Mouse (Mus musculus) small intestine, adult 2 months (tissue): Measurements from ENCODE around the gene Mrpl10. TPM values are rescaled to one million over a fixed set of nuclear protein-coding genes. Genes with fewer than 3 reads are reported as not detected.

Experiments used
- H3K27ac ChIP-seq: fragments of 200-500 bp; 2 replicates; pipeline ENCODE4 v1.5.1; 2012; ENCODE audit warnings: low read depth, low read length, control low read depth, inconsistent platforms; ENCODE audit not compliant: insufficient read depth
- H3K27me3 ChIP-seq: fragments of 200-500 bp; 2 replicates; pipeline ENCODE4 v1.6.1; 2012; ENCODE audit warnings: mild to moderate bottlenecking, moderate library complexity, low read length, inconsistent platforms; ENCODE audit not compliant: control insufficient read depth, insufficient read depth
- H3K36me3 ChIP-seq: fragments of 200-500 bp; 2 replicates; pipeline ENCODE4 v1.6.1; 2012; ENCODE audit warnings: mild to moderate bottlenecking, low read length, control low read depth, inconsistent platforms; ENCODE audit not compliant: control insufficient read depth, insufficient read depth
- H3K4me1 ChIP-seq: fragments of 200-500 bp; 2 replicates; pipeline ENCODE4 v1.6.1; 2012; ENCODE audit warnings: low read length, inconsistent platforms, mixed read lengths; ENCODE audit not compliant: control insufficient read depth, insufficient read depth, insufficient read length
- H3K4me3 ChIP-seq: fragments of 200-500 bp; 2 replicates; pipeline ENCODE4 v1.5.1; 2012; ENCODE audit warnings: low read depth, mild to moderate bottlenecking, control low read depth, inconsistent platforms, low read length, moderate library complexity
- CTCF ChIP-seq: fragments of 200-500 bp; IDR thresholded peaks from 2 replicates; pipeline ENCODE4 v1.5.1; 2012; ENCODE audit warnings: low read depth, mild to moderate bottlenecking, control low read depth, inconsistent platforms, low read length, moderate library complexity, mixed read lengths; ENCODE audit not compliant: insufficient replicate concordance, insufficient read length; ENCODE audit errors: extremely low read depth
- POLR2A ChIP-seq: fragments of 200-500 bp; IDR thresholded peaks from 2 replicates; pipeline ENCODE4 v1.6.1; 2012; ENCODE audit warnings: low read depth, mild to moderate bottlenecking, control low read depth, inconsistent platforms, low read length, moderate library complexity
- WGBS: fragments of 180-500 bp; shearing (Covaris S2); methylation state at CpG from one replicate; pipeline ENCODE4 v1.1.7; 2018; 5-methylcytosine and 5-hydroxymethylcytosine counted together
- polyA plus RNA-seq: library from polyadenylated mRNA; depleted of rRNA; stranded (reverse); fragments of >200 nt; gene quantifications from 2 replicates; pipeline ENCODE4 v1.2.3, GENCODE M21; 2012

Mrpl10 gene
- polyA plus RNA-seq, 1 experiment: 59.3 TPM

- Histone ChIP-seq H3K36me3 (no peaks in the 10 kb centered on the region), H3K27me3 (no peaks in the 10 kb centered on the region), H3K4me1 (peaks cover 5% of the 10 kb centered on the region), H3K4me3 (no peak overlapping the region), H3K27ac (no peak overlapping the region)
- 61% methylated on average over 8 of the region's 8 CpGs for WGBS
- TF ChIP-seq CTCF (no peak), POLR2A (no peak)
Measured at GRCm38 (mm10) chr11:97074235-97074634, 32.9 kb downstream of the Mrpl10 start.

- Histone ChIP-seq H3K27me3 (no peaks in the 10 kb centered on the region), H3K36me3 (no peaks in the 10 kb centered on the region), H3K4me3 (no peak overlapping the region), H3K27ac (no peak overlapping the region), H3K4me1 (no peaks in the 10 kb centered on the region)
- TF ChIP-seq CTCF (no peak), POLR2A (no peak)
- 41% methylated on average over 4 of the region's 4 CpGs for WGBS
Measured at GRCm38 (mm10) chr11:97078751-97079150, 37.4 kb downstream of the Mrpl10 start.

GRCm38 (mm10) chr11:97080291-97080690, 38.9 kb downstream of the Mrpl10 start:
- TF ChIP-seq POLR2A (no peak), CTCF (no peak)
- WGBS: 39% methylated on average over 9 of the region's 9 CpGs
- H3K4me1 ChIP-seq: no peaks in the 10 kb centered on the region
- H3K4me3 ChIP-seq: no peak overlapping the region
- no peaks in the 10 kb centered on the region for H3K36me3 ChIP-seq
- no peak overlapping the region for H3K27ac ChIP-seq
- no peaks in the 10 kb centered on the region for H3K27me3 ChIP-seq

- WGBS: 22% methylated on average over 11 of the region's 11 CpGs
- no peak overlapping the region for H3K27ac ChIP-seq
- H3K36me3 ChIP-seq: no peaks in the 10 kb centered on the region
- H3K27me3 ChIP-seq: no peaks in the 10 kb centered on the region
- H3K4me3 ChIP-seq: no peak overlapping the region
- H3K4me1 ChIP-seq: no peaks in the 10 kb centered on the region
- TF ChIP-seq CTCF (peak; percentile 64; the same call in 1 of the 2 replicates), POLR2A (no peak)
Measured at GRCm38 (mm10) chr11:97082977-97083376, 41.6 kb downstream of the Mrpl10 start.

- Histone ChIP-seq H3K27ac (no peak overlapping the region), H3K27me3 (no peaks in the 10 kb centered on the region), H3K4me1 (no peaks in the 10 kb centered on the region), H3K4me3 (no peak overlapping the region), H3K36me3 (no peaks in the 10 kb centered on the region)
- TF ChIP-seq CTCF: no peak
- TF ChIP-seq POLR2A: no peak
- 23% methylated on average over 22 of the region's 22 CpGs for WGBS
Measured at GRCm38 (mm10) chr11:97083401-97084140, 42.2 kb downstream of the Mrpl10 start.

- TF ChIP-seq CTCF (no peak), POLR2A (no peak)
- 68% methylated on average over 15 of the region's 15 CpGs for WGBS
- Histone ChIP-seq H3K4me3 (no peak overlapping the region), H3K27me3 (no peaks in the 10 kb centered on the region), H3K36me3 (no peaks in the 10 kb centered on the region), H3K4me1 (no peaks in the 10 kb centered on the region), H3K27ac (no peak overlapping the region)
Measured at GRCm38 (mm10) chr11:97084821-97085505, 43.6 kb downstream of the Mrpl10 start.

GRCm38 (mm10) chr11:97086365-97086764, 45.0 kb downstream of the Mrpl10 start:
- Histone ChIP-seq H3K27me3 (no peaks in the 10 kb centered on the region), H3K4me1 (no peaks in the 10 kb centered on the region), H3K4me3 (no peak overlapping the region), H3K27ac (no peak overlapping the region), H3K36me3 (no peaks in the 10 kb centered on the region)
- 60% methylated on average over 6 of the region's 6 CpGs for WGBS
- TF ChIP-seq CTCF (no peak), POLR2A (no peak)
